Mouse (Mus musculus): ENCODE measurements around the gene S100a13.

DNA sequence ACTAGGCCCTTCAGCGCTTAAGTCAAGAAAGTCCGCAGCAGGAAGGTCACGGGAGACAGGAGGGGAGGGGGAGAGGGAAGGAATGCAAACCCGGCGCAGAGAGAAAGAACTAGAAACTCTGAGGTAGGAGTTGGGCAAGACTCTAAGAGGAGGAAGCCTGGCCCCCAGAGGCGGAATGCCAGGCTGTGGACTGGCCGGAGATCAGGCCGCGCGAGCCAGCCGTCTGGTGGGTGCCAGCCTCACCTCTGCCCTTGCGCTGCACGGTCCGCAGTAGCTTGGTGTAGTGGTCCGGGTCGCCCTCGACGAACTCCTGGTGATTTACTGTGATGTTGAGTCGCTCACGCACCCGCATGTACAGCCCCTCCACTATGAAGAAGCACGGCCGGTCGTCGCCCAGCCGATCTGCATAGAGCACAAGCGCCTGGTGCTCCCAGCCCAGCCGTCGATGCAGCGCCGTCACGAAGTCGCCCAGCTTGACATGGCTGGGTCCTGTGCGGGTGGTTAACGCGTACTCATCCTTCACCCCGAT lies 49.6 kb upstream of the S100a13 start:
- TF ChIP-seq CTCF (conservative IDR thresholded peaks at IDR 0.05; ENCODE audit: low read length), result no peak
- TF ChIP-seq POU5F1 (IDR thresholded peaks at IDR 0.05; ENCODE audit: borderline replicate concordance, low read length), result no peak
- no peak for TF ChIP-seq NANOG (IDR thresholded peaks at IDR 0.05; ENCODE audit: borderline replicate concordance, low read length)

Measured in E14TG2a.4 (cell line).